Mouse (Mus musculus): Measurements from ENCODE around the gene Gjb3.

DNA sequence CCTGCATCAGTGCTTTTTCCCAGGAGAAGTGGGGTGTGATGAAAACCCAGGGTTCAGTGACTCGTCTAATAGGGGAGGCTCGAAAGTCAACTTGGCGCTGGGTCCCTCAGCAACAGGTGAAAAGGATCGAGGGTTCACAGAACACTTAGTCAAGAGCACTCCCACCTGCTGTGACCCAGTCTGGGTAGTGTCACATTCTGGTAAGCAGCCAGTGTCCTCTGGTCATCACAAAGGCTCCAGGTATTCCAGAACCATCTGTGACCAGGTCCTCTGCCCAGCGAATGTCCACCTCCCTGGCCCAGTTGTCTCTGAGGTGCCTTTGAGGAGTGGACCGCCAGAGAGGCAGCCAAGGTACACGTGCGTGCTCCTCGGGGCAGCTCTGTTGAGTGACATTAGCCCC is 19.1 kb downstream of the Gjb3 start:
- no peak for TF ChIP-seq POLR2A (IDR thresholded peaks at IDR 0.05; ENCODE audit: borderline replicate concordance, extremely low read depth, insufficient read depth, insufficient read length, poor library complexity, severe bottlenecking)
- TF ChIP-seq CTCF (IDR thresholded peaks at IDR 0.05; ENCODE audit: borderline replicate concordance, extremely low read depth, insufficient read depth, insufficient read length), result no peak

Measured in brain, embryonic 14.5 days (tissue).